Mouse (Mus musculus): Measurements from ENCODE around the gene Prl8a1.

Gene Prl8a1

DNA sequence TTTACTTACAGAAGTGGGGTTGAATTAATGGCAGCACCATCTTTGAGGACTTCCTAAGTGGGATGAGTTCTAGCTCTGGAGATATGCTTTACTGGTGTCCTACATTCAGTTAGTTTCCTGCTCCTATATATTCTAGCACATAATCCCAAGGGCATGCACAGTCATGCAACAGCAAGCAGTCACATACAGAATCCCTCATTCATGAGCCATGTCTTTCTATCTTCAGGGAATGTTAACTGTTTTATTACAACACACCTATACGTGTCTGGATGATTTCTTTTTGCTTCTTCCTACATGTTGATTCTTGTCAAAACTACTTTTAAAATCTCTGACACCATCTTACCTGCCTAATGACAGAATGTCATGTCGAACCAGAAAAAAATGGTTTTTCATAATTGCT is at the start of gene Prl8a1:
Gene Prl8a1 (minus strand): TSS at position 101 of the 400 bp plus-strand sequence.
- DNase-seq, result no peak

DNA sequence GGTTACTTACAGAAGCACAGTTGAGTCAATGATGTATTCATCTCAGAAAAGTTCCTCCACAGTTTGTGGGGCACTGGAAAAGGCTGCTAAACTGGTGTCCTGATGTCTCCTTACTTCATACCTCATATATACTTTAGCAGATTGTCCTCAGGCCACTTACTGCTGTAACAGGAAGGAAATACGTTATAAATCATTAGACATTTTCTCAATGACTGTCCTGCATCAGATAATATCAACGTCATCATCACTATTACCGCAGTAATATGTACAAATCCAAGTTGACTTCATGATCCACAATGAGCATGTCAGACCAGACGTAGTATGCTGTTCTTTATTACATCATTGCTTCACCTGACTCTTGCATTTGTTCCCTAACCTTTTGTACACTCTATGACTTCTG is 28.5 kb upstream of the Prl8a1 start, which contains the start of gene Prl7b1:
Gene Prl7b1 (minus strand): TSS at position 101 of the 400 bp plus-strand sequence.
- DNase-seq, result no peak

DNA sequence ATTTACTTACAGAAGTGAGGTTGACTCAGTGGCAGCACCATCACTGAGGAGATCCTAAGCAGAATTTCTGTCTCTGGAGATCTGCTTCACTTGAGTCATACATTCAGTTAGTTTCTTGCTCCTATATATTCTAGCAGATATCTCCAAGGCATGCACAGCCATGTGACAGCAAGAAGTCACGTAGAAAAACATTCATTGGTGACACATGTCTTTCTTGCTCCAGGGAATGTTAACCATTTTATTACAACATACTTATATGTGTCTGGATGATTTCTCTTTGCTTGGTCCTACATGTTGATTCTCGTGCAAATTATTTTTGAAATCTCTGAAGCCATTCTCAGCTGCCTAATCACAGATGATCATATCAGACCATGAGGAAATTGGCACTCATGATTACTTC is 17.5 kb downstream of the Prl8a1 start, which contains the start of gene Prl8a9:
Gene Prl8a9 (minus strand): TSS at position 101 of the 400 bp plus-strand sequence.
- no peak for DNase-seq

DNA sequence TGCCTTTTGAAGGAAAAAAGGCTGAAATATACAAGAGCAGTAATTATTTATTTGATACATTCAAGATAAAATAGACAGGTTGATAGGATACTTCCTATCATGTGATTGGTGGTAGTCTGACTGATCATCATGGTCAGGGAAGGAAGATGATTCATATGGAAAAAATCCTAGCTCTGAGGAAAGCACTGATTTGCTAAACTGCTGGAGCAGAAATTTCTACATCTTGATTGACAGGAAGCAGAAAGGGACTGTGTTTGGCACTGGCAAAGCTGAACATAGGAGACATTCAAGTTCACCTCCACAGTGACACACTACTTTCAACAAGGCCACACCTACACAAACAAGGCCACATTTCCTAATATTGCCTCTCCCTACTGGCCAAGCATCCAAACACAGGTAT is 28.6 kb downstream of the Prl8a1 start:
- no peak for DNase-seq

Measured in lung, postnatal 14 days (tissue).